Mouse (Mus musculus): ENCODE results near the gene Mrps23. TPM values are rescaled to one million over a fixed set of nuclear protein-coding genes. Genes with fewer than 3 reads are reported as not detected.

Gene Mrps23
- polyA plus RNA-seq, 1 experiment from 2014 or later: 74.1 TPM

GRCm38 (mm10) chr11:88250568-88250967 is 46.4 kb downstream of the Mrps23 start:
- no peaks in the 10 kb centered on the region for H3K9me3 ChIP-seq
- H3K27ac ChIP-seq: peak overlapping the region; percentile 92
- no peak overlapping the region for H3K4me3 ChIP-seq
- H3K4me1 ChIP-seq (replicated peaks): peaks cover 70% of the 10 kb centered on the region
- WGBS: 93% methylated on average over 3 of the region's 3 CpGs
- peaks cover 2% of the 10 kb centered on the region for H3K36me3 ChIP-seq
- peaks cover 15% of the 10 kb centered on the region for H3K27me3 ChIP-seq (ENCODE audit: insufficient read depth, poor library complexity, severe bottlenecking)
- DNase-seq (ENCODE audit: low spot score): no peak

GRCm38 (mm10) chr11:88251295-88251694 is 47.1 kb downstream of the Mrps23 start:
- no peak for DNase-seq (ENCODE audit: low spot score)
- Histone ChIP-seq H3K36me3 (peaks cover 5% of the 10 kb centered on the region), H3K4me1 (replicated peaks) (peaks cover 74% of the 10 kb centered on the region), H3K4me3 (no peak overlapping the region), H3K9me3 (no peaks in the 10 kb centered on the region), H3K27ac (peak overlapping the region; percentile 92), H3K27me3 (ENCODE audit: insufficient read depth, poor library complexity, severe bottlenecking) (peaks cover 15% of the 10 kb centered on the region)
- WGBS: 74% methylated on average over 7 of the region's 7 CpGs

GRCm38 (mm10) chr11:88251972-88252766 is 48.0 kb downstream of the Mrps23 start:
- no peaks in the 10 kb centered on the region for H3K9me3 ChIP-seq
- peak; percentile 92 for DNase-seq (ENCODE audit: low spot score)
- WGBS: 14% methylated on average over 22 of the region's 22 CpGs
- peaks cover 5% of the 10 kb centered on the region for H3K36me3 ChIP-seq
- peaks cover 74% of the 10 kb centered on the region for H3K4me1 ChIP-seq (replicated peaks)
- H3K27me3 ChIP-seq (ENCODE audit: insufficient read depth, poor library complexity, severe bottlenecking): peaks cover 15% of the 10 kb centered on the region
- H3K27ac ChIP-seq: peak overlapping the region; percentile 92
- H3K4me3 ChIP-seq: peak overlapping the region; percentile 33

GRCm38 (mm10) chr11:88252767-88253513 is 48.8 kb downstream of the Mrps23 start:
- Histone ChIP-seq H3K27ac (peak overlapping the region; percentile 92), H3K9me3 (no peaks in the 10 kb centered on the region), H3K4me1 (replicated peaks) (peaks cover 68% of the 10 kb centered on the region), H3K36me3 (peaks cover 5% of the 10 kb centered on the region), H3K27me3 (ENCODE audit: insufficient read depth, poor library complexity, severe bottlenecking) (peaks cover 15% of the 10 kb centered on the region), H3K4me3 (peak overlapping the region; percentile 32)
- WGBS: 8% methylated on average over 18 of the region's 18 CpGs
- peak; percentile 69 for DNase-seq (ENCODE audit: low spot score)

- Histone ChIP-seq H3K9me3 (peaks cover 6% of the 10 kb centered on the region; the same call in 1 of the 2 replicates), H3K4me3 (peak overlapping the region; percentile 32), H3K27me3 (ENCODE audit: insufficient read depth, poor library complexity, severe bottlenecking) (peaks cover 15% of the 10 kb centered on the region), H3K36me3 (peaks cover 12% of the 10 kb centered on the region), H3K4me1 (replicated peaks) (peaks cover 61% of the 10 kb centered on the region), H3K27ac (peak overlapping the region; percentile 92)
- WGBS: 21% methylated on average over 7 of the region's 7 CpGs
- DNase-seq (ENCODE audit: low spot score): no peak
Measured at GRCm38 (mm10) chr11:88253514-88254167, 49.5 kb downstream of the Mrps23 start.

- Histone ChIP-seq H3K4me1 (replicated peaks) (peaks cover 40% of the 10 kb centered on the region), H3K36me3 (peaks cover 26% of the 10 kb centered on the region), H3K9me3 (peaks cover 21% of the 10 kb centered on the region), H3K27ac (peak overlapping the region; percentile 4; the same call in 1 of the 2 replicates), H3K27me3 (ENCODE audit: insufficient read depth, poor library complexity, severe bottlenecking) (0 out of 2 replicates have a peak, but pooled peaks cover 4% of the 10 kb centered on the region), H3K4me3 (no peak overlapping the region)
- DNase-seq (ENCODE audit: low spot score): no peak
- 89% methylated on average over 4 of the region's 4 CpGs for WGBS
Measured at GRCm38 (mm10) chr11:88257700-88258099, 53.5 kb downstream of the Mrps23 start.

GRCm38 (mm10) chr11:88258212-88258611 is 54.0 kb downstream of the Mrps23 start:
- Histone ChIP-seq H3K9me3 (peaks cover 21% of the 10 kb centered on the region), H3K27me3 (ENCODE audit: insufficient read depth, poor library complexity, severe bottlenecking) (0 out of 2 replicates have a peak, but pooled peaks cover 4% of the 10 kb centered on the region), H3K4me3 (no peak overlapping the region), H3K36me3 (peaks cover 26% of the 10 kb centered on the region), H3K4me1 (replicated peaks) (peaks cover 39% of the 10 kb centered on the region), H3K27ac (peak overlapping the region; percentile 3; the same call in 1 of the 2 replicates)
- no peak for DNase-seq (ENCODE audit: low spot score)
- WGBS: 80% methylated on average over 4 of the region's 4 CpGs

- WGBS: 58% methylated on average over 7 of the region's 7 CpGs
- H3K36me3 ChIP-seq: peaks cover 25% of the 10 kb centered on the region
- peaks cover 34% of the 10 kb centered on the region for H3K4me1 ChIP-seq (replicated peaks)
- DNase-seq (ENCODE audit: low spot score): no peak
- H3K27ac ChIP-seq: peak overlapping the region; percentile 62
- no peak overlapping the region for H3K4me3 ChIP-seq
- H3K27me3 ChIP-seq (ENCODE audit: insufficient read depth, poor library complexity, severe bottlenecking): 0 out of 2 replicates have a peak, but pooled peaks cover 4% of the 10 kb centered on the region
- H3K9me3 ChIP-seq: peaks cover 21% of the 10 kb centered on the region
Measured at GRCm38 (mm10) chr11:88260463-88260862, 56.3 kb downstream of the Mrps23 start.

Other genes with a start within 250 kb of the Mrps23 start
- 29.4 and 39.9 TPM in 2 replicates for gene Dynll2, start 216.9 kb upstream of the Mrps23 start, polyA plus RNA-seq (2016; fragmentation: Nextera tagmentation; extraction: Ambion mirVana)
- 337 and 377 TPM in 2 replicates for gene Srsf1, start 157.0 kb upstream of the Mrps23 start, polyA plus RNA-seq (2016; fragmentation: Nextera tagmentation; extraction: Ambion mirVana)
- gene Vezf1, start 136.1 kb upstream of the Mrps23 start, polyA plus RNA-seq (2016; fragmentation: Nextera tagmentation; extraction: Ambion mirVana): 64.7 and 64.8 TPM in 2 replicates
- 20.5 and 27.1 TPM in 2 replicates for gene Cuedc1, start 106.3 kb upstream of the Mrps23 start, polyA plus RNA-seq (2016; fragmentation: Nextera tagmentation; extraction: Ambion mirVana)
- gene Ccdc182, start 89.7 kb downstream of the Mrps23 start, polyA plus RNA-seq (2016; fragmentation: Nextera tagmentation; extraction: Ambion mirVana): 7.9 and 11.8 TPM in 2 replicates

Measured in hindbrain, embryonic 10.5 days (tissue).